Mouse (Mus musculus): ENCODE data around the gene Ahcyl2. TPM values are rescaled to one million over a fixed set of nuclear protein-coding genes. Genes with fewer than 3 reads are reported as not detected.

The Ahcyl2 gene
- polyA plus RNA-seq, 1 experiment, result 37.2 TPM

DNA sequence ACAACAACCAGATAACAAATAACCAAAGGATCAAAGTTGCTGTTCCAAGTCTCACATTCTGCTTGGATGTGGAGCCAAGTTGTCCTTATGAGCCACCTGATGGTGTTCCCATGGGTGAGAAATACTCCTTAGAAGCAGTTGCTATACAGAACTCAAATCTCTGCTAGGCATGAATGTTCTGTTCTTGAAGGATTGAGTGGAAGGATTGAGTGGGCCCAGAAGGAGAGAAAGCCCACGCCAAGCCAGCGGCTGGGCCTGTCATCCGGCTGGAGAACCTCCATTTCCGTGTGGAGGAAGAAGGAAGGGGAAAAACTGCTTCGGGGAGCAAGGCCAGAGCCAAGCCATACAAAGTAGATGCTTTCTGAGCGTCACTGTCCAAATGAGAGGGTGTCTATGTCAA is 193.3 kb downstream of the Ahcyl2 start:
- Histone ChIP-seq H3K27me3 (ENCODE audit: control insufficient read depth, insufficient read depth, low read length, poor library complexity, severe bottlenecking) (no peaks in the 10 kb centered on the region), H3K9me3 (replicated peaks; ENCODE audit: control insufficient read depth, insufficient read depth, low read length, poor library complexity, severe bottlenecking) (no peaks in the 10 kb centered on the region), H3K4me1 (ENCODE audit: control insufficient read depth, insufficient read depth, low read length) (no peaks in the 10 kb centered on the region), H3K36me3 (ENCODE audit: control insufficient read depth, insufficient read depth, low read length, poor library complexity, severe bottlenecking) (no peaks in the 10 kb centered on the region), H3K27ac (ENCODE audit: insufficient read depth, low read length) (no peak overlapping the region), H3K9ac (ENCODE audit: low read depth, poor library complexity, severe bottlenecking) (no peak overlapping the region), H3K4me3 (ENCODE audit: low read depth, low read length) (no peak overlapping the region)
- TF ChIP-seq EP300 (IDR thresholded peaks at IDR 0.05; ENCODE audit: insufficient read depth, low read depth, low read length), result no peak
- TF ChIP-seq POLR2A (IDR thresholded peaks at IDR 0.05; ENCODE audit: insufficient read depth, low read length), result no peak
- TF ChIP-seq CTCF (IDR thresholded peaks at IDR 0.05; ENCODE audit: low read depth, low read length), result no peak

Other genes with a start within 250 kb of the Ahcyl2 start
- 2.3 and 2.6 TPM in 2 replicates for gene Irf5, start 241.4 kb upstream of the Ahcyl2 start, polyA plus RNA-seq (2011; ENCODE audit: insufficient read depth, insufficient read length, low read depth, missing spikeins)
- gene Tnpo3, start 158.1 kb upstream of the Ahcyl2 start, polyA plus RNA-seq (2011; ENCODE audit: insufficient read depth, insufficient read length, low read depth, missing spikeins), result 127 and 130 TPM in 2 replicates
- gene Tspan33, start 73.8 kb upstream of the Ahcyl2 start, polyA plus RNA-seq (2011; ENCODE audit: insufficient read depth, insufficient read length, low read depth, missing spikeins), result 7.1 and 9.6 TPM in 2 replicates
- 26.5 and 28.2 TPM in 2 replicates for gene Smo, start 32.5 kb upstream of the Ahcyl2 start, polyA plus RNA-seq (2011; ENCODE audit: insufficient read depth, insufficient read length, low read depth, missing spikeins)
- gene Strip2, start 149.0 kb downstream of the Ahcyl2 start, polyA plus RNA-seq (2011; ENCODE audit: insufficient read depth, insufficient read length, low read depth, missing spikeins), result 0.75 and 0.88 TPM in 2 replicates

Data from ES-Bruce4 (cell line).